Mouse (Mus musculus) layer of hippocampus, adult 9-10 months (tissue): Measurements from ENCODE around the gene Ptprs.

Experiments used
- DNase-seq: peaks from one replicate; pipeline ENCODE4 v3.0.0; 2022; ENCODE audit warnings: low spot score

The Ptprs gene

GRCm38 (mm10) chr17:56490438-56491152 lies 14.3 kb upstream of the Ptprs start:
- DNase-seq: no peak

DNA sequence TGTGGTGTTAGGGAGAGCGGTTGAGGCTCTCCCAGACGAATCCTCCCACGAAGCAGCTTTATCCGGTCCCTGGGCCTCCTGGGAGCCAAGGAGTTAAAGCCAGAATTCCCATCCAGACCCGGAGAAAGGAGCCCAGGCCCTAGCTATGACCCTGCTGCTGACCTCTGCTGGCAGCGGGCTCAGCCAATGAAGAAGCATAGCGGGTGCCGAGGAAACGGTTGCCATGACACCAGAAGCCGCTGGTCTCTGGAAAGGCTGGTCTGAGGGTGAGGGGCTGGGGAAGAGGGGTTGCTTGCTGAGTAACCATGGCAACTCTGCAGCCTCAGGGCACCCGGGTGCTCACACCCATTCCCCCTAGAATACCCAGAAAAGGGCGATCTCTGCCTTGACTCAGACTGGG lies 11.7 kb upstream of the Ptprs start:
- DNase-seq: no peak

GRCm38 (mm10) chr17:56487441-56487888 lies 11.2 kb upstream of the Ptprs start:
- no peak for DNase-seq

- no peak for DNase-seq
These were observed 9.6 kb upstream of the Ptprs start for GRCm38 (mm10) chr17:56485926-56486325.

DNA sequence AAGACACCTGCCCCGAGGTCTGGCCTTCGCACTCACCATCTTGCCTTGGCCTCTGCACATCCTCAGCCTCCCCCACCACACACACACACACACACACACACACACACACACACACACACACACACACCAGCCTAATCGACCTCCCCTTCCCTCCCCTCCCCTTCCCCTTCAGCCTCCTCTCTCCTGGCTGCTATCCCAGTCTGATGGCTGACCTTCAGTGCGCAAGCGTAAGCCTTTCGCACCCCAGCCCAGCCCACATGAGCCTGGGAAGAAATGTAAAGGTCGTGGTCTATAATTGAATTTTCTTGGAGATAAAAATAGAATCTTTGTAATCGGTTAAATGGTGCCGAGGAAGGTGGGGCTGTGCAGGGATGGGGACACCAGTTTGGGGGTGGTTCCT lies 8.8 kb upstream of the Ptprs start:
- DNase-seq: no peak

DNA sequence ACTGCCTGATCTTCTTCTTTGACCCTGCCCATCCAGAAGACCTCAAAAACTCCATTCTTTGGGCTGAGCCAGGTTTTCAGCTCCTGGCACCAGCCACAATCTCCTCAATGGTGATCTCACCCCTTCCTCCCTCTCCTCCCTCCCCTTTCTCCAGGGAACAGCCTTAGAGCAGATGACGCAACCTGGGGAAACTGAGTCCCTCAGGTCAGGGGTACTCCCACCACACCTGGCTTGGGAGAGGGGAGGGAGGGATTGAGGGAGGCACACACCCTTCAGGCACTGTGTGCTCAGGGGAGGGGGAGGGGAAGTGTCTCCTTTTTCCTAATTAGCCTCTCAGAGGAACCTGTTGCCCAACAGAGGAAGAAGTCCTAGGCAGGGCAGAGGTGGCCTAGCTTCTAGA lies 6.4 kb upstream of the Ptprs start:
- DNase-seq: no peak

- no peak for DNase-seq
These were observed 3.1 kb upstream of the Ptprs start for GRCm38 (mm10) chr17:56479358-56479757.

GRCm38 (mm10) chr17:56478191-56478611 lies 1.9 kb upstream of the Ptprs start:
- DNase-seq: no peak

DNA sequence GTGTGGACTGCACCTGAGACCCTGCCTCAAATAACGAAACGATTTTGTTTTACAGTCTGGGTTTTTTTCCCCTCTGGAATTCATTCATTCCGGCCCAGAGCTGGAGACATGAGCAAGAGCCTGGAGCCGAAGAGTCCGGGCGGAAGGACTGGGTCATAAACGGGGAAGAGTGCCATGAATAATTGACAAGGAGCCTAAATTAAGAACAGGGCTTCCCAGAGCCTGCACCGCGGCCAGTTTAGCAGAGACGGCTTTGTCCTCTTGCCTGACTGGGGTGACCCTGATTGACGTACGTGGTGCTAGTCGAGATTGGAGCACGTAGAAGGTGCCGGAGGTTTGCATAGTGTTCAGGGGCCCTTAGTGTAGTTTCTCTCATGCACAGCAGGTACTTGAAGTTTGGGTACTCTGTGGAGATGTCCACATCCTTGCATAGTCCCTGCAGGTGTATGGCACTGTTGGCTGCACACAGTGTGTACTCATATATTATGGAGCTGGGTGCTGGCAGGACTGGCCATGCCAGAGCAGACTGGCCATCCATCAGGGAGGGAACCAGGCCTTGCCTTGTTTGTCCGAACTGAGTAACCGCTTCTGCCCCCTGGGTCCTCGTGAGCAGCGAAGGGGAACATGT lies 1.0 kb upstream of the Ptprs start:
- no peak for DNase-seq

DNA sequence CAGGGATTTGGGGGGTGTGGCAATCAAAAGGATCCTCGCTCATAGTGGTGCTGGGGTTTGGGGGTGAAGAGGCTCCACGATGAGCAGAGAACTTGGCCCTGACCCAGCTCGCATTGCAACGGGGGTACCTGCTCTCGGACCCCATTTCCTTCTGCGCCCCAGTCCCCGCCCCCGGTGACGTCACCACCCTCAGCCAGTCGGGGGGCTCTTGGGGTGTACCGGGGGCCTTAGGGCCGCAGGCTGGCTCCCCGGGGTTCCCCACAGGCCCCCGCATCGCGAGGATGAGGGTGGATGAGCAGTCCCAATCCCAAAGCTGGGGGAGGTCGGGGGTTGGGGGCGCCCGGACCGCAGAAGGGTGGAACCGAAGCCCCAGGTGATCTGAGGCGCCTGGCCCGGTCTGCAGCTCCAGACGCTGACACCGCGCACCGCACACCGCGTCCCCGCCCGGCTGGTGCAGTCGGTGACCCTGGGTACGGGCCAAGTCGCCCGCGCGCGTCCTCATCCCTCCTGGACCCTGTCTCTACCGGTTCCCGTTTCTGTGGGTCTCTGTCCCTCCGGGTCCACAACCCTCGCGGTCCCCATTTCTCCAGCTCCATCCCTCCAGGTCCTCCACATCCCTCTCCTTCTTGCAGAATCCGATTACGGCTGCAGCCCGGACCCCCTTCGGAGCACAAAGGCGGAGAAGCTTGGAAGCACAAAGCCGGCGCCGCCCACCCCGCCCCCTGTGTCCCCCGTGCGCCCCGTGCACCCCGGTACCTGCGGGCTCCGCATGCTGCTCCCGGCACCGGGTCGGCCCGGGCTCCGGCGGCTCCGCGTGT lies 490 bp downstream of the Ptprs start:
- no peak for DNase-seq

DNA sequence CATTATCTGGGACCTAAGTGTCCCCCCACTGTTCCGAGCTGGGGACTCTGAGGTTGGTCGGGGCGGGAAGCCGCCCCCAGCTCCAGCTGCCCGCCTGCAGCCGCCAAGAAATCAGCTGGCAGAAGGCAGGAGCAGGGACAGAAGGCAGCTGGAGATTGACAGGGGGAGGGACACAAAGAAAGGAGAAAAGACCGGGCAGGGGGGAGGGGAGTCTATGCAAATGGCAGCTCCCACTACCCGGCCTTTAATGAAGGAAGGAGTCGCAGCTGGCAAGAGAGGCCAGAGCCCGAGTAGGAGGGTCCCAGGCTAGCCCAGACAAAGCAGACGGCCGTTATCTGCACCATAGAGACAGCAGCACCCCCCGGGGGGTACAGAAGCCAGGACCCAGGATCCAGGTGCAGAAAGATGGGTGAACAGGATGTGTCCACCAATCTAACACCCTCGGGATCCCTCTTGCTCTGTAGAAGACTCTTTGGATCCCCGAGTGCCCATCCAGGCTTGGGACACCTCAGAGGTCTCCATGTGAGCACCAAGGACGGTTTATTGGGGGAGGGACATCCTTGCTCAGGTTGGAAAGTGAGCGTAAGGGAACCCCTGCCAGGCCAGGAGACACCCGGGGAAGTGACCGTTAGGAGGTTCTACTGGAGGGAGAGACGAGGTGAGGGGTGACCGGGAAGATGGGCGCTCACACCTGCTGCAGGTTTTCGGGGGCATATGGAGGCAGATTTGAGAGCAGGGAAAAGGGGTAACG lies 1.3 kb downstream of the Ptprs start:
- no peak for DNase-seq

DNA sequence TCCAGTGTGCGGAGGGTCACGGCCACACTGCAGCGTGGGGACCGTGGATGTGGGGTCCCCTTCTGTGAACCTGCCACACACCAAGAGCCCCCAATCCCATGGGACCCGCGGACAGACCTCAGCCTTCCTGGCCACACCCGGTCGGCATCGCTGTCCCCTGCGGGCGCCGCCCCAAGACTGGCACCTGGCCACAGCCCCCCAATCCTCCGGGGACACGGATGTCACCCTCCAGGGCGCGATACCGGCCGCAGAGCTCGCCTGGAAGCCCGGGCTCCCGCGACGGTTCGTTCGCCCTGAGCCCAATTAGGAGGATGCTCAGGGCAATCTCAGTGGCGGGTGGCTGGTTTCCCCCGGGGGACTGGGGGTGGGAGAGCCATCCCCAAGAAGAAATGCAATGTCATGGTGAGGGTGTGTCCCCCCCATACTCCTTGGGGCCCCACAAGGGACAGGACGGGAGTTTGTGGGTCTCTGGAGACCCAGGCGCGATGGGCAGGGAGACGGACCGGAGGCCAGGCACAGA lies 1.9 kb downstream of the Ptprs start:
- no peak for DNase-seq

- DNase-seq: no peak
These were observed 2.7 kb downstream of the Ptprs start for GRCm38 (mm10) chr17:56473611-56473905.

DNA sequence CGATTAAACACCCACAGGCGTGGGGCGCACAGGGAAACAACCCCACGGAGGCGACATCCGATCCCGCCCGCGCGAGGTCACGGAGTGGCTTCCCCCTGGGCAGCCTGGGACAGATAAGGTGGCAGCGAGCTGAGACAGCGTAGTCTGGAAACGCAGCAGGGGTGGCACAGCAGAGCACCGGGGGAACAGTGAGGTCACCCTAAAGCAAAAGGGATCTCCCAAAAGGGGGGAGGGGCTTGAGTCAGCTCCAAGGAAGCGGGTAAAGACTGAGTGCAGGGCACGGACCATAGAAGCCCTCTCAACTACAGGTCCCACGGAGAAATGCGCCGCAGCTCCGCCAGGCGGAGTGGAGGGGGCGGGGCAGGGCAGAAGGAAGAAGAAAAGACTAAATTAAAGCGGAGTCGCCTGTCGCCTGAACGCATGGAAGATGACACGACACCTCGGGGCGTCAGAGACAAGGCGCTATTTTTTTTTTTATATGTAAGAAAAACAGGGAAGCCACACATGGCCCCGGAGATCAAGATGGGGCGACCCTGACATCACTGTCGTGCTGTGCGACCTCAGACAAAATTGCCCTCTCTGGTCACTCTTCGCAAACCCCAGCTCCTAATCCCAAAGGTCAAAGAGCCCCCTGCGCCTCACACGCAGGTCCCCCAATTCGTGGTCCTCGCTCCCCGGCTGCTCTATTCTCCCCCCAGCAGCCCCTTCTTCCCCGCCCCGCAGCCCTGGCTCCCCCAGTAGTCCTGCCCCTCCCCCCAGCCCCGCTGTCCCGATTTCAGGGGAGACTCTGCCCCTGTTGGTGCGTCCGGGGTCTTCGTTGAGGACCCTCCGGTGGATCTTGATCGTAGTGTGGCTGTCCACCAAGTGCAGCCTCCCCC lies 3.3 kb downstream of the Ptprs start:
- DNase-seq: no peak

DNA sequence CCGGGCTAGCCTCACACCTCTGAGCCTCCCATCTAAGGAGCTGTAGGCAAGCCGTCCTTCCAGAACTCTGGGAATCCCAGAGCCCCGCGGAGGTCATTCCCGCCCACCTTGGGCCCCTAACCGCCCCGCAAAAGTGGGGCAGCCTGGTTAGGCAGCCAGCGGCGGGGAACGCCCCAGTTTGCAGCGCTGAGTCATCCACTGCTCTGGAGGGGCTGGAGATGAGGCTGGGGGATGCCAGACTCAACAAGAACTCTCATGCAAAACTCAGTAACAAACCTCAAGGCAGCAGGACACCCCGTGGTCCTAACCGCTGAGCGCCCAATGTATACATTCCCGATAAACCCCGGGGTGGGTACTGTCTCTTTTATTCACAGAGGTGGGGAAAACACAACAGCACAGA lies 4.2 kb downstream of the Ptprs start:
- no peak for DNase-seq

- no peak for DNase-seq
These were observed 5.1 kb downstream of the Ptprs start for GRCm38 (mm10) chr17:56471136-56471535.

GRCm38 (mm10) chr17:56470571-56470970 lies 5.7 kb downstream of the Ptprs start:
- DNase-seq: no peak

GRCm38 (mm10) chr17:56470001-56470436 lies 6.3 kb downstream of the Ptprs start:
- DNase-seq: no peak

DNA sequence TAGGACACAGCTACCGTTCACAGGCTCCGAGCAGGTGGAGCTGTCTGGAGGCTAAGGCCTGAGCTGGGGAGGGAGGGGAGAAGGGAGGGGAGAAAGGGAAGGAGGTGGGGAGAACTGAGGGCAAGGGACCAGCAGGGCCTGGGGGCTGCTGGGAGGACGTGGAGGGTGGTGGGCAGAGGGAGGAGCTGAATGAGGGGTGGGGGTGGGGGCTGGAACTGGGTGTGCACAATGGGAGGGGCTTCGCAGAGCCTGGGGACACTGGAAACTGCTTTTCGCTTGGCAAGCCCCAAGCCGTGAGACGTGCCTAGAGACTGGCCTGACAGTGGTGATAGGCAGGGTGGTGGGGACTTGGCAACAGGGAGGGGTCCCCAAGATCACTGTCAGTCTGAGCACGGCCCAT lies 7.0 kb downstream of the Ptprs start:
- DNase-seq: no peak

DNA sequence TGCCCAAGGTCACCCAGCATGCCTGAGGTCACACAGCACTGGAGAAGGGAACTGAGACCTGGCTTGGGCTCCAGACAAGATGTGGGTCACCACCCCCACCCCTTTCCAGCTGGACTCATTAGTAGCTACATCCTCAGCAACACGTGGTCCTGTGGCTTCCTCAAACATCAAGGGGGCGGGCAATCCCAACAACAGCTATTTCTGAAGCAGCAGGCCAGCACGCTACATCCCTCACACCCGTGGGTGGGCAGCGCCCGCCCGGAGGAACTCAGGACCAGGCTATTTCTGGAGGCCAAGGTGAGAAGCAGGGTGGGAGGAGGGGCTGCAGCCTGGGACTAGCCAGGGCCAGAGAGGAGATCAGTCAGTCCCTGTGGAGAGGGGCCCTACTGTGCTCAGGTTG lies 7.4 kb downstream of the Ptprs start:
- no peak for DNase-seq

GRCm38 (mm10) chr17:56468380-56468779 lies 7.9 kb downstream of the Ptprs start:
- no peak for DNase-seq
